Mouse (Mus musculus) megakaryocyte-erythroid progenitor cell, adult 5-6 weeks (primary cell): Measurements from ENCODE around the gene Cenpf. TPM values are rescaled to one million over a fixed set of nuclear protein-coding genes. Genes with fewer than 3 reads are reported as not detected.

Experiments
- total RNA-seq, 2 experiments: library from RNA; stranded (forward) in 1 of 2; stranded (reverse) in 1 of 2; fragments of 200-1000, 215-1000 nt in 1 of 2; fragments of >200 nt in 1 of 2; fragmentation: Nextera tagmentation in 1 of 2; gene quantifications; 2 replicates each; pipeline ENCODE4 v1.2.3; 2014 to 2017

Cenpf gene
- total RNA-seq, 2 experiments from 2014 or later, result 31.2 to 51.5 TPM

Other genes with a start within 250 kb of the Cenpf start
- gene Ptpn14, start 40.2 kb upstream of the Cenpf start, total RNA-seq (2014; fragmentation: Nextera tagmentation), result 9.0 and 16.3 TPM in 2 replicates
- gene Ptpn14, start 40.2 kb upstream of the Cenpf start, total RNA-seq (2017), result 5.3 and 7.2 TPM in 2 replicates
- 101 and 125 TPM in 2 replicates for gene Smyd2, start 234.3 kb upstream of the Cenpf start, total RNA-seq (2014; fragmentation: Nextera tagmentation)
- 152 and 155 TPM in 2 replicates for gene Smyd2, start 234.3 kb upstream of the Cenpf start, total RNA-seq (2017)